Mouse (Mus musculus) ZHBTc4 (cell line): ENCODE measurements at regions not wholly inside any gene's neighbourhood (a gene's known extent, or its start where the extent isn't known, plus 50 kb on each side); places are given as distances from the start of the nearest gene placed in this dataset.
A peak's percentile ranks its signal among the peaks of the same experiment; 100 is the strongest.
"Not testable (repeated sequence)": the region's sequence is repeated elsewhere in the genome, so short reads cannot be mapped to it uniquely, and the experiment has no call there.

ENCODE experiments used
- DNase-seq: peaks from one replicate; pipeline ENCODE4 v3.0.0-alpha.2; 2011; ENCODE audit warnings: low read depth, low spot score

GRCm38 (mm10) chr7:64101679-64102078 is 52.0 kb upstream of the Trpm1 start:
- DNase-seq = no peak

DNA sequence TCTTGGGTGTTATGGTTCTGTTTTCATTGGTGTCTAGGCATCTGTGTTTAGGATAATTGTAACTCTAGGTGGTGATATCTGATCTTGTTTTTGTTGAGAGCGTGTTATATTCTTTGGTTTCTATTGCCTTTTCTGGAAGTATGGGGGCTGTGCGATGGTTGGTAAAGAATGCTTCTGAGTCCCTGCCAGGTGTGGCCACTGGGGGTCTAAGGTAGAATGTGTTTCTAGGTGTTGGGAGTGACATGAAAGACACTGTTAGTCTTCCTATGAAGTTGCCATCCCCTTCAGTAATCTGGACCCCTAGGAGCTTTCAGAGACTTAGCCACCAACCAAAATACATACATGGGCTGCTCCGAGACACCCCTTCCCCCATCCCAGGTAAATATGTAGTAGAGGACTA is 54.0 kb upstream of the Trpm1 start:
- no peak for DNase-seq

DNA sequence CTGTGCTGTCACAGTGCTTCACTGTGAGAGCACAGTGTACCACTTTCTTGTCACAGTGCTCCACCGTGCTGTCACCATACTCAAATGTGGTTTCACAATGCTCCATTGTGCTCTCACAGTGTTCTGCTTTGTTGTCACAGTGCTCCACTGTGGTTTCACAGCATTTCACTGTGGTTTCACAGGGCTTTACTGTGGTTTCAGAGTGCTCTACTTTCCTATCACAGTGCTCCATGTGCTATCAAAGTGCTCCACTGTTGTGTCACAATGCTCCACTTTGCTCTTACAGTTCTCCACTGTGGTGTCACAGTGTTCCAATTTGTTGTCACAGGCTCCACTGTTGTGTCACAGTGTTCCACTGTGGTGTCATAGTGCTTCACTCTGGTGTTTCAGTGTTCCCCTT is 63.6 kb upstream of the Trpm1 start:
- no peak for DNase-seq

- DNase-seq = no peak
These were observed 64.6 kb upstream of the Trpm1 start for GRCm38 (mm10) chr7:64089034-64089433.

GRCm38 (mm10) chr7:64083978-64084377 is 69.7 kb upstream of the Trpm1 start:
- not testable (repeated sequence) for DNase-seq

DNA sequence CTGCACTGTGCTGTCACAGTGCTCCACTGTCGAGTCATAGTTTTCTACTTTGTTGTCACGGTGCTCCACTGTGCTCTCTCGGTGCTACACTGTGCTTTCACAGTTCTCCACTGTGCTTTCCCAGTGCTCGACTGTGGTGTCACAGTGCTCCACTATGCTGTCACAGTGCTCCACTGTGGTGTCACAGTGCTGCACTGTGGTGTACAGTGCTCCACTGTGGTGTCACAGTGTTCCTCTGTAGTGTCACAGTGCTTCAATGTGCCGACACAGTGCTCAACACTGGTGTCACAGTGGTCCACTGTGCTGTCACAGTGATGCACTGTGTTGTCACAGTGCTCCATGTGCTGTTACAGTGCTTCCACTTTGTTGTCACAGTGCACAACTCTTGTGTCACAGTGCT is 71.0 kb upstream of the Trpm1 start:
- no peak for DNase-seq

DNA sequence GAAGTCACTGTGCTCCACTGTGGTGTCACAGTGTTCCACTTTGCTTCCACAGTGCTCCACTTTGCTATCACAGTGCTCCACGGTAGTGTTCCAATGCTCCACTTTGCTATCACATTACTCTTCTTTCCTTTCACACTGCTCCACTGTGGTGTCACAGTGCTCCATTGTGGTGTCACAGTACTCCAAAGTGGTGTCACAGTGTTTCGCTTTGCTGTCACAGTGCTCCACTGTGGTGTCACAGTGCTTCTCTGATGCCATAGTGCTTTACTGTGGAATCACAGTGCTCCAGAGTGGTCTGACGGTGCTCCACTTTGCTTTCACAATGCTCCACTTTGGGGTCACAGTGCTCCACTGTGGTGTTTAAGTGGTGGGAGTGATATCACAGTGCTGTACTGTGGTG is 71.4 kb upstream of the Trpm1 start:
- no peak for DNase-seq

DNA sequence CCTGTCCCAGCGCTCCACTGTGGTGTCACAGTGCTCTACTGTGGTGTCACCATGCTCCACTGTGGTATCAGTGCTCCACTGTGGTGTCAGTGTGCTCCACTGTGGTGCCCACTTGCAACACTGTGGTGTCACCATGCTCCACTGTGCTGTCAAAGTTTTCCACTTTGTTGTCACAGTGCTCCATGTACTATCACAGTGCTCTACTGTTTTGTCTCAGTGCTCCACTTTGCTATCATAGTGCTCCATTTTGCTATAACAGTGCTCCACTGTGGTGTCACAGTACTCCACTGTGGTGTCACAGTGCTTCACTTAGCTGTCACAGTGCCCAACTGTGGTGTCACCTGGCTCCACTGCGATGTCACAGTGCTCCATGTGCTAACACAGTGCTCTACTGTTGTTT is 72.0 kb upstream of the Trpm1 start:
- no peak for DNase-seq

DNA sequence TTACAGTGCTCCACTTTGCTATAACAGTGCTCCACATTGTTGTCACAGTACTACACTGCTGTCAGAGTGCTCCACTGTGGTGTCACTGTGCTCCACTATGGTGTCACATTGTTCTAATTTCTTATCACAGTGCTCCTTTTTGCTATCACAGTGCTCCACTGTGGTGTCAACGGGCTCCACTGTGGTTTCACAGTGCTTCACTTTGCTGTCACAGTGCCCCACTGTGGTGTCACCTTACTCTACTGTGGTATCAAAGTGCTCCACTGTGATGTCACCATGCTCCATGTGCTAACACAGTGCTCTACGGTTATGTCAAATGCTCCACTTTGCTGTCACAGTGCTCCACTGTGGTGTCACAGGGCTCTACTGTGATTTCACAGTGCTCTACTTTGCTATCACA is 72.6 kb upstream of the Trpm1 start:
- DNase-seq = no peak

DNA sequence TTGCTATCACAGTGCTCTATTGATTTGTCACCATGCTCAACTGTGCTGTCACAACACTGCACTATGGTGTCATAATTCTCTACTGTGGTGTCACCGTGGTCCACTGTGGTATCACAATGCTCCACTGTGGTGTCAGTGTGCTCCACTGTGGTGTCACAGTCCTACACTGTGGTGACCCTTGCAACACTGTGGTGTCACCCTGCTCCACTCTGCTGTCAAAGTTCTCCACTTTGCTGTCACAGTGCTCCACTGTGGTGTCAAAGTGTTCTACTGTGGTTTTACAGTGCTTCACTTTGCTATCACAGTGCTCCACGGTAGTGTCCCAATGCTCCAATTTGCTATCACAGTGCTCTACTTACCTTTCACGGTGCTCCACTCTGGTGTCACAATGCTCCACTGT is 74.3 kb upstream of the Trpm1 start:
- DNase-seq = no peak

DNA sequence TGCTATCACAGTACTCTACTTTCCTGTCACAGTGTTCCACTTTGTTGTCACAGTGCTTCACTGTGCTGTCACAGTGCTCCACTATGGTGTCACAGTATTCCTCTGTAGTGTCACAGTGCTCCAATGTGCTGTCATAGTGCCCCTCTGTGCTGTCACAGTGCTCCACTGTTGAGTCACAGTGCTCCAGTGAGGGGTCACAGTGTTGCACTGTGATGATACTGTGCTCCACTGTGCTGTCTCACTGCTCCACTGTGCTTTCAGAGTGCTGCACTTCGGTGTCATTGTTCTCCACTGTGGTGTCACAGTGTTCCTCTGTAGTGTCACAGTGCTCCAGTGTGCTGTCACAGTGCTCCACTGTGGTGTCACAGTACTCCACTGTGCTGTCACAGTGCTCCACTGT is 75.0 kb upstream of the Trpm1 start:
- DNase-seq = no peak

- no peak for DNase-seq
These were observed 76.1 kb upstream of the Trpm1 start for GRCm38 (mm10) chr7:64077526-64077925.

DNA sequence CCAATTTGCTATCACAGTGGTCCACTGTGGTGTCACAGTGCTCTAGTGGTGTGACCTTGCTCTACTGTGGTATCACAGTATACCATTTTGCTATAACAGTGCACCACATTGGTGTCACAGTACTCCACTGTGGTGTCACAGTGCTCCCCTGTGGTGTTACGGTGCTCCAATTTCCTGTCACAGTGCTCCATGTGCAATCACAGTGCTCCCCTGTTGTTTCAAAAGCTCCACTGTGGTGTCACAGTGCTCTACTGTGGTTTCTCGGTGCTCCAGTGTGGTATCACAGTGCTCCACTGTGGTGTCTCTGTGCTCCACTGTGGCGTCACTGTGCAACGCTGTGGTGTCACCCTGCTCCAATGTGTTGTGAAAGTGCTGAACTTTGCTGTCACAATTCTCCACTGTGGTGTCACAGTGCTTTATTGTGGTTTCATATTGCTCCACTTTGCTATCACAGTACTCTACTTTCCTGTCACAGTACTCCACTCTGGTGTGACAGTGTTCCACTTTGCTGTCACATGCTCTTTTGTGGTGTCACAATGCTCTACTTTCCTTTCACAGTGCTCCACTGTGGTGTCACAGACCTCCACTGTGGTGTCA is 76.8 kb upstream of the Trpm1 start:
- no peak for DNase-seq

- no peak for DNase-seq
These were observed 77.8 kb upstream of the Trpm1 start for GRCm38 (mm10) chr7:64075696-64076313.

DNA sequence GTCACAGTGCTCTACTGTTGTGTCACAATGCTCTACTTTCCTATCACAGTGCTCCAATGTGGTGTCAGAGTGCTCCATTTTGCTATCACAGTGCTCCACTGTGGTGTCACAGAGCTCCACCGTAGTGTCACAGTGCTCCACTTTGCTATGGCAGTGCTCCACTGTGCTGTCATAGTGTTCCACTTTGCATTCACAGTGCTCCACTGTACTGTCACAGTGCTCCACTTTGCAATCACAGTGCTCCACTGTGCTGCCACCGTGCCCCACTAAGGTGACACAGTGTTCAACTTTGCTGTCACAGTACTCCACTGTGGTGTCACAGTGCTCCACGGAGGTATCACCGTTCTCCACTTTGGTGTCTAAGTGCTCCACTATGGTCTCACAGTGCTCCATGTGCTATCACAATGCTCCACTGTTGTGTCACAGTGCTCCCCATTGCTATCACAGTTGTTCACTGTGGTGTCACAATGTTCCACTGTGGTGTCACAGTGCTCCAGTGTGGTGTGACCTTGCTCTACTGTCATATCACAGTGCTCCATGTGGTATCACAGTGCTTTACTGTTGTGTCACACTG is 78.9 kb upstream of the Trpm1 start:
- DNase-seq = no peak

DNA sequence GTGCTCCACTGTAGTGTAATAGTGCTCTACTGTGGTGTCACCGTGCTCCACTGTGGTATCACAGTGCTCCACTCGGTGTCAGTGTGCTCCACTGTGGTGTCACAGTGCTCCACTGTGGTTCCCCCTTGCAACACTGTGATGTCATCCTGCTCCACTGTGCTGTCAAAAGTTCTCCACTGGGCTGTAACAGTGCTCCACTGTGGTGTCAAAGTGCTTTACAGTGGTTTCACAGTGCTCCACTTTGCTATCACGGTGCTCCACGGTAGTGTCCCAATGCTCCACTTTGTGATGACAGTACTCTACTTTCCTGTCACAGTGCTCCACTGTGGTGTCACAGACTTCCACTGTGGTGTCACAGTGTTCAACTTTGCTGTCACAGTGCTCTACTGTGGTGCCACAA is 79.4 kb upstream of the Trpm1 start:
- no peak for DNase-seq

- DNase-seq = no peak
These were observed 79.9 kb upstream of the Trpm1 start for GRCm38 (mm10) chr7:64073781-64074180.

- DNase-seq = no peak
These were observed 82.7 kb upstream of the Trpm1 start for GRCm38 (mm10) chr7:64070930-64071329.

DNA sequence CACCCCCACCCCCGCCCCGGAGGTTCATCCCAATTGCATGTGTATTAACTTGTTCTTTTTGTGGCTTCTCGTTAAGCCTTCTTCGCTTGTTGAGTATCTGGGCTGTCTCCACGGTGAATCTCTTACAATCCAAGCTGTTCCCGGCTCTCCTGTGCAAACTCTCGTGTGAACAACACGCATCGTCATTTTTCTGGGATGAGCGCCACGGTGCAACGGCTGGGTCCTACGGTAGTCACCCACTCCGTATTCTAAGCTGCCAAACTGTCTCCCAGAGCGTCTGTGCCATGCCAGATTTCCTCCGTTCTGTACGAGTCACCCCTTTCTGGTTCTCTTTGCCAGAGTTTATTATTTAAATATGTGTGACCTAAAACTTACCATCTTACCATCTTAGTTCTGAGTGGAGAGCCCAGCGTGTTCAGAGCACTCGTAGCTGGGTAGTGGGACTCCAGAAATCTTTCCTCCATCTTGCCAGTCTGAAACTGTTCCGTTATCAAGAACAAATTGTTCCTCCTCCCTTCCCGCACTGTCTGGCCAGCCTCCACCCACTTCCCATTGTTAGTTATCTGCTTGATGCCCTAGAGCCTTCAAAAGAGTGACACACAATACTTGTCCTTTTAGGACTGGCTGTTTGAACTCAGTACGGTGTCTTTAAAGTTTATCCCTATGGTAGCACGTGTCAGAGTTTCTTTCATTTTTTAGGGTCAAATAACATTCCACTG is 87.9 kb upstream of the Trpm1 start:
- peak; percentile 58 for DNase-seq

- no peak for DNase-seq
These were observed 89.0 kb upstream of the Trpm1 start for GRCm38 (mm10) chr7:64064460-64065241.

DNA sequence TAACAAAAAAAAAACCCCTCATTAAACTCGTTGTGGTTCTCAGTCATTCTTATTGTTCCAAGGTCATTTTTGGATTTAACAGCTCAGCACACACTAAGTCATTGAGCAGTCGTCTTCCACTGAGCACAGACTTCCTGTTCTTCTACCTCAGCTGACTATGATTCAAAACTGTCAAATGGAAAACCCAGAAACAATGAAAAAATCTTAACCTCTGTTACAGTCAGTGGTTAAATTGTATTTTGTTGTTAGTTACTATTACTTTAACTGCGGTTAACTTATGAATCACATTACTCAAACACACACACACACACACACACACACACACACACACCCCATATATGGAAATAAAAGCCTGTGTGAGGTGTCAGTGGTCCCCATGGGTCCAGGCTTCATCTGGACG is 92.5 kb upstream of the Trpm1 start:
- DNase-seq = no peak

DNA sequence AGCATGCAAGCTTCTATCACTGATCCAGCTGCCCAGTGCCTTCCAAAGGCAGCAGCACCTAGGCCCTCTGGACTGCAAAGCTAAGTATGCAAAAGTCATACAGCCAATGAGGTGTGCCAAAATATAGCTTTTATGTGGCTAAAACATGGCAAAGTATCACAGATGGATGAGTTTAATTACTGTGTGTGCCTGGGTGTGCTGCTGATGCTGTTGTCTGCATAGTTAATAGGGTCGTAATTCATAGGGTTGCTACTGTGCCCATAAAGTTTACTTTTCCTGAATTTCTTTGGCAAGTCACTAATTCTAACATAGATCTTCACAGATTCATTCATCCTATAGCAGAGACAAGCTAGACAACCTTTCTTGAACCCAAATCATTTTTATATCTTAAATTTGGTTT is 93.1 kb upstream of the Trpm1 start:
- no peak for DNase-seq
